Mouse (Mus musculus): ENCODE measurements around the gene Gtf2e1. TPM values are rescaled to one million over a fixed set of nuclear protein-coding genes. Genes with fewer than 3 reads are reported as not detected.

Gtf2e1 gene
- polyA plus RNA-seq (2012; rRNA removed; ENCODE audit: low replicate concordance) = 0.94 and 1.1 TPM in 2 replicates

DNA sequence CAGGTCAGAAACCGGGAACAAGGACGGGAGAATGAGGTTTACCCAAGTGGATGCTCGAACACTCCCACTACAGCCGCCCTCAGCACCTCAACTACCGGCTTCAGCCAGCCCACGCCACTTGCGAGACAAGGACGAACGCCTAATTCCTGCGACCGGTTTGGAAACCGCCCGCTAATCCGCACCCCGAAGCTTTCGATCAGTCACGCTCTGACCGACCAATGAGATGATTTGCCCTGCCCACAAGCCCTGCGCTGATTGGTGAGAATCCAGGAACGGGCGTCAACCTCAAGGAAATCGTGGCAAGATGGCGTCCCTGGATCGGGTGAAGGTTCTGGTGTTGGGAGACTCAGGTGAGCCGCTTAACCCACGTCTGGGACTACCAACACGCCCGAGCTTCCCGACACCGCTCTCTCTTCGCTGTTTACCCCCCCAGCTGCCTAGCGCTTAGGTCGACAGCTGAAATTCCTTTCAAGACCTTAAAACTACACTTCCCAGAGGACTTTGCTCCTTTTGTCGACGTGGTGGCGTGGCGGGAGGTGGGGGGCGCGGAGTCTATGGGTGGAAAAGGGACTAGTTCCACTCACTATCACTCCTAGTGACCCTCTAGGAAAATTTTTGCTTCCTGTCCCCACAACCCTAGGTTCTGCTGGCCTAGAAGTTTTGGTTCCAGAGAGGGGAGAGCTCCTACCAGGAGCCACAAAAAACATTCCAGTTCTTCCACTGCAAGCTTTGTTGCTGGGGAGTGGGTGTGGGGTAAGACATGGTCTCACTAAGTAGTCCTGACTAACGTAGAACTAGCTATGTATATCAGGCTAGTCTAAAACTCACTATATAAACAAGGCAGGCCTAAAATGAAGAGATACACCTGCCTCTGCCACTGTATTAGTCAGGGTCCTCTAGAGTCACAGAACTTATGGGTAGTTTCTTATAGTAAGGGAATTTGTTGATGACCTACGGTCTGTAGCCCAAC, at the start of gene Gtf2e1, which contains the start of gene Rabl3:
Gtf2e1 (minus strand) TSS at position 179 of the 970 bp plus-strand sequence.
Rabl3 (plus strand) TSS at position 275 of the 970 bp plus-strand sequence.

DNA sequence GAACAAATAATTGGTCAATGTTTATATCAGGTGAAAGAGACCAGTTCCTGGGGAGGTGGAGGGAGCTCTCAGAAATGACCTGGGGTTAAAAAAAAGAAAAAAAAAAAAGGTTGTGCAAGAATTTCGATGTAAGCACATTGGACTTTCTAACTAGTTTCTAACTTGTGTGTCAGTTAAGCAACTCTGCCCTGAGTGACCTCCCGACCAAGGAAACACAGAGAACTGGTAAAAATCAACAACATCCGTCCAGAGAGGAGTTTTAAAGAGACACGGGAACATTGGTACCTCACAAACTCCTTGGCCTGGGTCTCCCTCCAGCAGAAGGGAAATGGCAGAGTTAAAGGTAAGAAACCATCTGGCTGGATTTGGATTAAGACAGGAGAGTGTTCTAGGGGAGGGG, 40.4 kb upstream of the Gtf2e1 start, which contains the start of gene Hgd:
Hgd (plus strand) TSS at position 160 of the 400 bp plus-strand sequence.

Other genes with a start within 250 kb of the Gtf2e1 start
- gene Stxbp5l, start 154.8 kb downstream of the Gtf2e1 start, polyA plus RNA-seq (2012; rRNA removed; ENCODE audit: low replicate concordance) = not detected in 2 replicates
- 0.60 and 0.66 TPM in 2 replicates for gene Rabl3, start 96 bp upstream of the Gtf2e1 start, polyA plus RNA-seq (2012; rRNA removed; ENCODE audit: low replicate concordance)
- gene Hgd, start 40.4 kb upstream of the Gtf2e1 start, polyA plus RNA-seq (2012; rRNA removed; ENCODE audit: low replicate concordance) = not detected in 2 replicates
- 88.8 and 121 TPM in 2 replicates for gene Ndufb4, start 114.7 kb upstream of the Gtf2e1 start, polyA plus RNA-seq (2012; rRNA removed; ENCODE audit: low replicate concordance)
- gene Fstl1, start 237.1 kb upstream of the Gtf2e1 start, polyA plus RNA-seq (2012; rRNA removed; ENCODE audit: low replicate concordance) = 2.6 and 4.6 TPM in 2 replicates

All from duodenum, adult 2 months (tissue).